Mouse (Mus musculus) G1E (cell line): ENCODE measurements around the gene Uba7. TPM values are rescaled to one million over a fixed set of nuclear protein-coding genes. Genes with fewer than 3 reads are reported as not detected.

ENCODE experiments used
- ATAC-seq: 2 replicates; pipeline ENCODE4 v1.8.0; 2016; ENCODE audit warnings: mild to moderate bottlenecking; ENCODE audit not compliant: insufficient number of reproducible peaks, poor library complexity, low FRiP score, severe bottlenecking; ENCODE audit errors: extremely low read depth
- DNase-seq: peaks from one replicate; pipeline ENCODE4 v3.0.0; 2012; ENCODE audit warnings: low spot score
- H3K27me3 ChIP-seq: 2 replicates; pipeline ENCODE4 v1.6.1; 2012; ENCODE audit warnings: mild to moderate bottlenecking, low read length, inconsistent platforms; ENCODE audit not compliant: insufficient read depth
- H3K36me3 ChIP-seq: replicated peaks from 2 replicates; pipeline ENCODE3; 2012; ENCODE audit warnings: mild to moderate bottlenecking, inconsistent platforms
- H3K4me1 ChIP-seq: 2 replicates; pipeline ENCODE4 v1.6.1; 2012; ENCODE audit warnings: low read depth, low read length, inconsistent platforms, mixed read lengths; ENCODE audit not compliant: insufficient read depth
- H3K4me3 ChIP-seq: 2 replicates; pipeline ENCODE4 v1.5.1; 2012; ENCODE audit warnings: low read depth, mild to moderate bottlenecking, inconsistent platforms, low read length, moderate library complexity, mixed read lengths
- H3K9me3 ChIP-seq: replicated peaks from 2 replicates; pipeline ENCODE4 v1.6.1; 2012; ENCODE audit warnings: inconsistent platforms
- CTCF ChIP-seq: IDR thresholded peaks from 2 replicates; pipeline ENCODE4 v1.5.1; 2012; ENCODE audit warnings: low read depth, low read length, inconsistent platforms, mixed read lengths
- GATA1 ChIP-seq: IDR thresholded peaks from 2 replicates; pipeline ENCODE4 v1.6.1; 2012; ENCODE audit warnings: borderline replicate concordance, low read length, inconsistent platforms, mixed read lengths
- GATA2 ChIP-seq: IDR thresholded peaks from 2 replicates; pipeline ENCODE4 v1.6.1; 2012; ENCODE audit warnings: low read depth, low read length, inconsistent platforms, borderline replicate concordance
- POLR2AphosphoS5 ChIP-seq: IDR thresholded peaks from 2 replicates; pipeline ENCODE4 v1.6.1; 2012; ENCODE audit warnings: low read depth, low read length, inconsistent platforms; ENCODE audit not compliant: insufficient replicate concordance
- TAL1 ChIP-seq: conservative IDR thresholded peaks from 2 replicates; pipeline ENCODE4 v1.6.1; 2012; ENCODE audit warnings: low read depth, low read length, inconsistent platforms, mixed read lengths
- polyA plus RNA-seq: library from polyadenylated mRNA; stranded (reverse); fragments of >175 nt; gene quantifications from 2 replicates; pipeline ENCODE4 v1.2.3, GENCODE M21; 2012
- total RNA-seq, 2 experiments: library from RNA; stranded (forward) in 1 of 2; stranded (reverse) in 1 of 2; fragments of 200-1000 nt in 1 of 2; fragments of >200 nt in 1 of 2; fragmentation: Nextera tagmentation in 1 of 2; gene quantifications; 2 replicates each; pipeline ENCODE4 v1.2.3; 2014 to 2017

Uba7 gene
- total and polyA plus RNA-seq, 3 experiments = 34.2 to 145 (median 87.9) TPM

DNA sequence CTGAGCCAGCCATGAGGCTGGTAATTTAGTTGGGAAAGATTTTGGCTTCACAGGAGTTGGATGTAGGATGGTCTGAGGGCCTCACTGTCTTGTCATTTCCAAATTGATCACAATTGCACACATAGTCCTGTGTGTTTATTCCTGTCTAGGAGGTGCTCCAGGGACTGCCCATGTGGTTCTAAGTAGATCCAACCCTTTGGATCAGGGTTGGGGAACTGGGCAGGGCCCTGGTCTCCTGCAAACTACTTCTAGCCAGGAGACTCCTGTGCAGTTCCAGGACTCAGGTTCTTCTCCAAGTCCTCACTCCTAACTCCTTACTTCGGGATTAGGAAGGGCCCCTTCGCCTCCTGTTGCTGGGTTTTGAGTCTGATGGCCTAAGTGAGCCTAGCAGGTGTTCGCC, 39.9 kb upstream of the Uba7 start, which contains the start of gene Camkv:
TSS of gene Camkv (plus strand) at position 301 of the 400 bp plus-strand sequence.
- no peak for DNase-seq
- peaks cover 94% of the 10 kb centered on the region for H3K27me3 ChIP-seq

DNA sequence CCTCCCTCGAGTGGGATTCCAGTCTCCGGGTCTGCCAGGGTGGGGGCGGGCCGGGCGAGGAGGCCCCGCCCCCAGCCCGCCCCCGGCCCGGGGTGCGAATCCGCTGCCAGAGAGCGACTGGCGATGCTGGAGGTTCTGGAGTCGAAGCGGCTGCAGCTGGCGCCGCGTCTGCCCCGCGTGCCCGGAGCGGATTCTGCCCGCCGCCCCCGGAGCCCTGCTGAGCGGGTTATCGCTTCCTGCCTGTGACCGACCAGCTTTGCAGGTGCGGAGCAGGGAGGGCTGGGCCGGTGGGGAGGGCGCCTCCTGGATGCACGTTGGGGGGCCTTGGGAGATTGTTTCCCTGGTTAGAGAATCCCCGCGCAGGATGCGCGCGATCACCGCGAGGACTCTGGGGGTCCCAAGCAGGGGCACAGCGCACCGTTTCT, 39.5 kb upstream of the Uba7 start:
- Histone ChIP-seq H3K4me1 (peaks cover 6% of the 10 kb centered on the region; the same call in 1 of the 2 replicates), H3K36me3 (no peaks in the 10 kb centered on the region), H3K4me3 (no peak overlapping the region), H3K9me3 (no peaks in the 10 kb centered on the region), H3K27me3 (peaks cover 96% of the 10 kb centered on the region)
- ATAC-seq (no peak), DNase-seq (no peak)
- TF ChIP-seq TAL1 = no peak
- TF ChIP-seq GATA1 = no peak
- TF ChIP-seq GATA2 = no peak
- no peak for TF ChIP-seq CTCF
- TF ChIP-seq POLR2AphosphoS5 = no peak

More for the DNA sequence above, 39.9 kb upstream of the Uba7 start, which contains the start of gene Camkv:
- Histone ChIP-seq H3K36me3 (no peaks in the 10 kb centered on the region), H3K9me3 (no peaks in the 10 kb centered on the region), H3K4me1 (peaks cover 6% of the 10 kb centered on the region; the same call in 1 of the 2 replicates), H3K4me3 (no peak within 1 kb of the TSS)
- TF ChIP-seq TAL1 = no peak
- no peak for TF ChIP-seq GATA1
- TF ChIP-seq CTCF = no peak
- no peak for TF ChIP-seq POLR2AphosphoS5
- no peak for TF ChIP-seq GATA2
- ATAC-seq = no peak

DNA sequence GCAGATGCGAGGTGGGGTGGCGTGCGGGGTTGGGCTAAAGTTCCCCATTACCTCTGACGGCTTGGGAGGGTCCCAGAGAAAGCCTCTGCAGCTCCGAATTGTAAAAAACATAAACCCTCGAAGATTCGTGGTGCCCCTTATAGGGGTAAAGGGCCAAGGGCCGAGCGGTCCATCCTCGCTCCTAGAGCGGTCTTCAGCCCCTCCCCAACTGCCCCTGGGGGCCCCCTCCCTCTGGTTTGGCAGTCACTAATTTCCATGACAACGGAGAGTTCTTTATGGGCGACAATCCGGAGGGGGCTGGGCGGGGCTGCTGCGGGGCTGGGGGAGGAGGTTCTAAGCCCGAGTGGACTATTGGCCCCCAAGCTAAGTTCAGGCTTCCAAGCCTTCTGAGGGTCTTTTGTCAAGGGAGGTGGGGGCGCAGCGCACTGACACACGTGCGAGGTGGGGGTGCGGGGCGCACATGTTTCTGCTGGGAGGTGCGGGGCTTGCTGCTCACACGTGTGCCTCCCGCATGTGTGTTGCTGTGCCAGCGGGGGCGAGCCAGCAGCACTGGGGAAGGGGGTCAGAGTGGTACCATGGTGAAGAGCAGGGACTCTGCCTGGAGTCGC, 39.0 kb upstream of the Uba7 start:
- H3K4me1 ChIP-seq = peaks cover 6% of the 10 kb centered on the region; the same call in 1 of the 2 replicates
- H3K27me3 ChIP-seq = peaks cover 95% of the 10 kb centered on the region
- no peak overlapping the region for H3K4me3 ChIP-seq
- H3K36me3 ChIP-seq = no peaks in the 10 kb centered on the region
- no peak for TF ChIP-seq TAL1
- no peak for TF ChIP-seq GATA2
- TF ChIP-seq GATA1 = no peak
- no peak for TF ChIP-seq CTCF
- TF ChIP-seq POLR2AphosphoS5 = no peak
- DNase-seq (no peak), ATAC-seq (no peak)
- no peaks in the 10 kb centered on the region for H3K9me3 ChIP-seq

DNA sequence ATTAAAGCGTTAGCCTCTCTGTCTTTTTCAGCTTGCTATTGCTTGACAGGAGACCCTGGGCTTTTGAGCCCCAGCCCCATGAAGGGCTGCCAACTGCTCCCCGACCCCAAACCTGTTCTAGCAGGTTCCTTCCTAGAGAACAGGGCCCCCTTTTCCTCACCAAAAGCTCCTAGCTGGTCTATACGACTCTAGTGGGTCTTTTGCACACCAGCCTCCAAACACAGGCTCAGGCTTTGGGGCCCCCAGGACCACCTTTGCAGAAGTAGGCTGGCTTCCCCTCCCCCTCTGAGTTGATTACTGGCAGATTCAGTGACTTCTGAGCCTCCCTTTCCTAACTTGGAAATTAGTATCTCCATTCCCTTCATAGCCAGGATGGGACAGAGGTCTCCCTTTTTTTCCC, 38.5 kb upstream of the Uba7 start:
- H3K27me3 ChIP-seq = peaks cover 92% of the 10 kb centered on the region
- no peak overlapping the region for H3K4me3 ChIP-seq
- H3K4me1 ChIP-seq = peaks cover 6% of the 10 kb centered on the region; the same call in 1 of the 2 replicates
- no peaks in the 10 kb centered on the region for H3K36me3 ChIP-seq
- no peak for TF ChIP-seq POLR2AphosphoS5
- no peak for TF ChIP-seq GATA1
- no peak for TF ChIP-seq GATA2
- TF ChIP-seq CTCF = no peak
- DNase-seq (no peak), ATAC-seq (no peak)
- no peaks in the 10 kb centered on the region for H3K9me3 ChIP-seq

DNA sequence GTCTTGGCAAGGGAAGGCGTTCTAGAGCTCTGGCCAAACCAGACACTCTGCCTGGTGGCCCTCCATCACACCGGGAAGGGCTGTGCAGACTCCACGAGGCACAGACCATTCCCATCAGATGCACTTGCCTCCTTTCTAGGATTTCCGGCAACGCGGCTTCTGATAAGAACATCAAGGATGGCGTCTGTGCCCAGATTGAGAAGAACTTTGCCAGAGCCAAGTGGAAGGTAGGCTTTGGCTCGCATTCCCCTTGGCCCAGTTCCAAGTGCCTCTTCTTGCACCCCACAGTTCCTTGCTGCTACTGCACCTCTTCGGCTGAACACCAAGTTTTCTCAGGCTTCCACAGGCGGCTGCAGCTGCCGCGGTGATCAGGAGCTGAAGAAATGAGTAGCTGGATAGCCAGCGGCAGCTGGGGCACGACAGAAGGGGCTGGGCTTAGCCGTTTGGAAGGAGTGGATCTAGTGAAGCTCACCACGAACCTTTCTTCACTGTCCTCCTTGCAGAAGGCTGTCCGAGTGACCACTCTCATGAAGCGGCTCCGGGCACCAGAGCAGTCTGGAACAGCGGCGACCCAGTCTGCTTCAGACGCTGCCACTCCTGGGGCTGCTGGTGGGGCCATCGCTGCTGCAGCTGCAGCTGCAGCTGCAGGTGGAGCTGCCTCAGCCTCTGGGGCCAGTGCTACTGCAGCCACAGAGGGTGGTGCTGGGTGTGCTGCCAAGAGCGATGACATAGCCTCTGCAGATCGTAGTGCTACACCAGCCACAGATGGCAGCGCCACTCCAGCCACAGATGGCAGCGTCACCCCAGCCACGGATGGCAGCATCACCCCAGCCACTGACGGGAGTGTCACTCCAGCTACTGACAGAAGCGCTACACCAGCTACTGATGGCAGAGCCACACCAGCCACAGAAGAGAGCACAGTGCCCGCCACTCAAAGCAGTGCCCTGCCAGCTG, 27.8 kb upstream of the Uba7 start:
- H3K4me3 ChIP-seq = no peak overlapping the region
- TF ChIP-seq POLR2AphosphoS5 (no peak), TAL1 (no peak), CTCF (no peak), GATA1 (no peak), GATA2 (no peak)

DNA sequence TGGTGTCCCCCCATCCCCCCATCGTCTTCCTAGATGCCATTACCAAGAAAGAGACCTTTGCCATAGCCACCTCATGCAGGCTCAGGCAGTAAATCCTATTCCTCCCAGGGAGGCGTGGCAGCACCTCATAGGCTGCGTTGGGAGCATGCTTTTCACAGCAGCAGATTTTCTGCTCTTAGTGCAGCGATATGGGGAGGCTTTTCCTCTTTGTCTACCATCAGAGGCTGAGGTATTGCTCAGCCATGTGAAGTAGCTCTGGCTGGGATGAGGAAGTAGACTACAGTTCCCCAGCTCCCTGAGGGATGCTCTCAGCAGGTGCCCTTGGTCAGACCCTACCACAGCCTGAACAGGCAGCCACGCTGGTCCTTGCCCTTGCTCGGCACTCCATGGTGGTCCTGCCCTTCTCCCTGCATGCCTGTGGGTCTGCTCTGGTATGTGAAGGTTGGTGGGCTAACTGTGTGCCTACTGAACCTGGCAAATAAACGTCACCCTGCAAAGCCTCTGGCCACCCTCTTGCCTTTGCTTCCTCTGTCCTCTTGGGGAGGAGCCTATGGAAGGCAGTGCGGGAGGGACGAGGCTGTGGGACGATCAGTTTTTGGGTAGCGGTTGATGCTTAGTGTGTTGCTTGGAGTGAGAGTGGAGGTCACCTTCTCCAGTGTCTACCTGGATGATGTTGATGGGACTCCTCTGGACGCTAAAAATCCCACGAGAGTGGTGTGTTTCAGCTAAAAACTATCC, 26.0 kb upstream of the Uba7 start:
- H3K36me3 ChIP-seq = peaks cover 21% of the 10 kb centered on the region
- ATAC-seq = no peak
- H3K4me1 ChIP-seq = peaks cover 38% of the 10 kb centered on the region
- DNase-seq = no peak
- H3K4me3 ChIP-seq = no peak overlapping the region
- no peak for TF ChIP-seq GATA2
- no peak for TF ChIP-seq GATA1
- TF ChIP-seq POLR2AphosphoS5 = no peak
- no peak for TF ChIP-seq CTCF
- no peak for TF ChIP-seq TAL1
- no peaks in the 10 kb centered on the region for H3K9me3 ChIP-seq
- peaks cover 42% of the 10 kb centered on the region for H3K27me3 ChIP-seq

More for the DNA sequence above, 27.8 kb upstream of the Uba7 start:
- no peaks in the 10 kb centered on the region for H3K9me3 ChIP-seq
- DNase-seq (no peak), ATAC-seq (no peak)
- H3K36me3 ChIP-seq = peaks cover 4% of the 10 kb centered on the region
- H3K27me3 ChIP-seq = peaks cover 45% of the 10 kb centered on the region
- peaks cover 29% of the 10 kb centered on the region for H3K4me1 ChIP-seq
